Mouse (Mus musculus) cerebellum, postnatal 4 days (tissue): ENCODE results near the gene Art5.

Experiments used
- DNase-seq, 2 experiments: peaks; one replicate each; pipeline ENCODE4 v3.0.0; 2022; ENCODE audit warnings: low spot score in 2 of 2, mixed read lengths in 1 of 2

The Art5 gene

DNA sequence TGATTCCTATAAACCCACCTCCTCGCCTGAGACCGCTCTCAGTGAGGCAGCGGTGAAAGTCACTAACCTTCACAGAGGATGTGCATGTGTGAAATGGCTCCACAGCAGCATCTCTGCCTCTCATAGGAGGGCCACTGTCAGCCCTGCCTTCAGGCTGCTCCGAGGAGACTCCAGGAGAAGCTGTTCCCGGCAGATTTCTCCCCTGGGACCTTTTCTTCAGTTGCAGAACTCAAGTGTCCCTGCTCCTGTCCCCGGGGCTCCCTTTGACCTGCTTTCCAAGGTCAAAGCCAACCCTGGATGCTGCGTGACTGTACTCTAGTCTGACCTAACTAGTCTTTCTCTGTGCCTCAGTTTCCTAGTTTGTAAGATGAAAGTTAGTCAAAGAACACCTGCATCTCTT, at the start of gene Art5:
Art5 (minus strand) TSS at position 319 of the 400 bp plus-strand sequence.
- no peak for DNase-seq

GRCm38 (mm10) chr7:102153691-102154090, 44.4 kb upstream of the Art5 start:
- DNase-seq, result no peak

- DNase-seq, result no peak
Measured at GRCm38 (mm10) chr7:102137898-102138297, 28.6 kb upstream of the Art5 start.

- peak in 1 of 2 experiments; percentile 40 for DNase-seq
Measured at GRCm38 (mm10) chr7:102137464-102137863, 28.2 kb upstream of the Art5 start.

- no peak for DNase-seq
Measured at GRCm38 (mm10) chr7:102132395-102132794, 23.1 kb upstream of the Art5 start.

GRCm38 (mm10) chr7:102120326-102120725, 11.0 kb upstream of the Art5 start:
- DNase-seq, result no peak

DNA sequence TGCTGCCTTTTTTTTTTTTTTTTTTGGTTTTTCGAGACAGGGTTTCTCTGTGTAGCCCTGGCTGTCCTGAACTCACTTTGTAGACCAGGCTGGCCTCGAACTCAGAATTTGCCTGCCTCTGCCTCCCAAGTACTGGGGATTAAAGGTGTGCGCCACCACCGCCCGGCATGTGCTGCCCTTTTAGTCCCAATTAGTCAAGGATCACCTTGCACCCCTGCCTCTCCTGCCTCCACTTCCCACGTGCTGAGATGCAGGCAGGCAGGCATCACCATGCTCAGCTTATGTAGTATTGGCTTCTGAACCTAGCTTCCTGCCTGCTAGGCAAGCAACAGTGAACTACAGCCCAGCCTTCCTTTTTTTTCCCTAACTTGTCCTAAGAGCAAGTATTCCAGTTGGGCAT, 8.1 kb upstream of the Art5 start:
- no peak for DNase-seq

- no peak for DNase-seq
Measured at GRCm38 (mm10) chr7:102116579-102117331, 7.5 kb upstream of the Art5 start, which contains the start of gene Chrna10. Gene Chrna10, minus strand, starts transcription at chr7:102116828.

GRCm38 (mm10) chr7:102113151-102113729, 4.0 kb upstream of the Art5 start:
- no peak for DNase-seq

GRCm38 (mm10) chr7:102109746-102110145, 457 bp upstream of the Art5 start:
- no peak for DNase-seq

GRCm38 (mm10) chr7:102108206-102108605, 1.1 kb downstream of the Art5 start:
- no peak for DNase-seq

- DNase-seq, result peak in 1 of 2 experiments; percentile 30
Measured at GRCm38 (mm10) chr7:102106700-102107141, 2.6 kb downstream of the Art5 start.

GRCm38 (mm10) chr7:102104126-102104525, 5.2 kb downstream of the Art5 start:
- DNase-seq, result no peak

DNA sequence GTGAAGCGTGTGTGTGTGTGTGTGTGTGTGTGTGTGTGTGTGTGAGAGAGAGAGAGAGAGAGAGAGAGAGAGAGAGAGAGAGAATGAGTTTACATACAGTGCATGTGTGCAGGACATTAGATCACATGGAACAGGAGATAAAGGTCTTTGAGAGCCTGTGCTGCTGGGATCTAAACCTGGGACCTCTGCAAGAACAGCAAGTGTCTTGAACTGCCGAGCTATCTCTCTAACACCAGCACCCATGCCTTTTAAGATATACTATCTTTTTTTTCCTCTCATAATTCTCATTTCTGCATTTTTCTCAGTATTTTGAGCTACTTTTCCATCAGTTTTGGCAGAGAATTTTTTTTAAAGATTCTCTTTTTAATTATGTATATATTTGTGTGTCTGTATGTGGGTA, 5.7 kb downstream of the Art5 start:
- DNase-seq, result no peak

DNA sequence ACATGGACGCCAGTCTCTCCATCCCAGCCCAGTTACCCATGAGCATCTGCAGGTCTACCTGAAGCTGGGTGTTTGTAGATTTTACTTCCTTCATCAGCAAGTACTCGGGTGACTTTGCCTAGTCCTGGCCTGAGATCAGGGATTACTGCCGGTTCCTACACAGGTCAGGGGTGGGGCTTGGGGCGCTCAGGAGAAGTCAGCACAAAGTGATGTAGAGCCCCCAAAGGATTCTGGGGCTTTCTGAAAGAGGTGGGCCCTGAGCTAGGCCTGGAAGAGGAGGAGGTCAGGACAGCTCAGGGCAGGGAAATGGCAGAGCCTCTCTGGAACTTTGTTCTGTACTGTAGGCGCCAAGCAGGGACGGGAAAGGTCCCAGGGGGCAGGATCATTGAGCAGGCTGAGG, 6.6 kb downstream of the Art5 start:
- DNase-seq, result no peak

- no peak for DNase-seq
Measured at GRCm38 (mm10) chr7:102102241-102102640, 7.0 kb downstream of the Art5 start.

DNA sequence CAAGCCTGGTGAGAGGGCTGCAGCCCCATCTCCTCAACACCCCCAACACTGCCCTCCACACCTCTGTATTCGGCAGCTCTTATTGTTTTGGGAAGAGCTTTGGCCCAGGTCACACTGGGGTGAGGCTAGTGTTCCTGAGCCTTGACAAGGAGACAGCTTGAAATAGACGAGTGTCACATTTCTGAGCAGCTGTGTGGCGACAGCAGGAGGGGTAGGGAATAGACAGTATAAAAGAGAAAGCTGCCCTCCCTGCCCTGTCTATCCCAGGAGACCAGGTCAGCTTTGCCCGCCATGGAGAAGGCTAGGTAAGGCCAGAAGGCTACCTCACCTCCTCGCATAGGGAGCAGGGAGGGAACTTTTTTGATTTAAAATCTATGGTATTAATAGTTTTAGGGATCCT, 7.8 kb downstream of the Art5 start, which contains the start of gene Art1:
Art1 (plus strand) TSS at position 257 of the 400 bp plus-strand sequence.
- DNase-seq, result no peak

- no peak for DNase-seq
Measured at GRCm38 (mm10) chr7:102100868-102101267, 8.4 kb downstream of the Art5 start.

GRCm38 (mm10) chr7:102099760-102100661, 9.3 kb downstream of the Art5 start:
- DNase-seq, result no peak

- DNase-seq, result no peak
Measured at GRCm38 (mm10) chr7:102087336-102087735, 22.0 kb downstream of the Art5 start.

DNA sequence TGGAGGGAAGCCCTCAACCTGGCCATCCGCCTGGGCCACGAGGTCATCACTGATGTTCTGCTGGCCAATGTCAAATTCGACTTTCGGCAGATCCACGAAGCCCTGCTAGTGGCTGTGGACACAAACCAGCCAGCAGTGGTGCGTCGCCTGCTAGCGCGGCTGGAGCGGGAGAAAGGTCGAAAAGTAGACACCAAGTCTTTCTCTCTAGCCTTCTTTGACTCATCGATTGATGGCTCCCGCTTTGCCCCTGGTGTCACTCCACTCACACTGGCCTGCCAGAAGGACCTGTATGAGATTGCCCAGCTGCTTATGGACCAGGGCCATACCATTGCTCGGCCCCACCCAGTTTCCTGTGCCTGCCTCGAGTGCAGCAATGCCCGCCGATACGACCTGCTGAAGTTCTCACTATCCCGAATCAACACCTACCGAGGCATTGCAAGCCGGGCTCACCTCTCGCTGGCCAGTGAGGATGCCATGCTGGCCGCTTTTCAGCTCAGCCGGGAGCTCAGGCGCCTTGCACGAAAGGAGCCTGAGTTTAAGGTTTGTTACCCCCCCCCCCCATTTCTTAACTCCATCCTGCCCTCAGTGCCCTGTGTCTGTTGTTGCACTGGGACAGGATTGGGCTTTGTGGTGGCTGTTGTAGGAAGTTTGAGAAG, 25.1 kb downstream of the Art5 start:
- no peak for DNase-seq

DNA sequence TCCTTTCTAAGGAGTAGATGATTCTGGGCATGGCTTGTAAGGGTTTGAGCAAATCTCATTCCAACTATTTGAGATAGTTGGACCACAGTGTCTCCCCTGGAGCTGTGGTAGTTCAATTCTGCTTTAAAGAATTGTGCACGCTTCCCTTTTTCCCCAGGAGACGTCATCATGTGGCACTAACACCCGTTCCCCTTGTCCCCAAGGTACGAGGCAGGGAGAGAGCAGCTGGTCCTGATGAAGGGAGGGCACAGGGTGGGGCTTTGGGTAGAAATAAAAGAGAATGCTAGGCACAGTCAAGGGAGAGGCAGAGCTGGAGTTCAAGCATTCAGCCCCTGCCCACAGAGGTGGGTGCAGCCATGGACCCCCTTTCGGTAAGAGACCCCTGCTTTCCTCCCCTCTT, 26.5 kb downstream of the Art5 start, which contains the start of gene Trpc2:
Trpc2 (plus strand) TSS at position 301 of the 400 bp plus-strand sequence.
- no peak for DNase-seq
